Mouse (Mus musculus): ENCODE results near the gene Slc6a6. TPM values are rescaled to one million over a fixed set of nuclear protein-coding genes. Genes with fewer than 3 reads are reported as not detected.
A peak's percentile ranks its signal among the peaks of the same experiment; 100 is the strongest.

Slc6a6 gene
- total RNA-seq, 1 experiment from 2014 or later = 169 TPM

DNA sequence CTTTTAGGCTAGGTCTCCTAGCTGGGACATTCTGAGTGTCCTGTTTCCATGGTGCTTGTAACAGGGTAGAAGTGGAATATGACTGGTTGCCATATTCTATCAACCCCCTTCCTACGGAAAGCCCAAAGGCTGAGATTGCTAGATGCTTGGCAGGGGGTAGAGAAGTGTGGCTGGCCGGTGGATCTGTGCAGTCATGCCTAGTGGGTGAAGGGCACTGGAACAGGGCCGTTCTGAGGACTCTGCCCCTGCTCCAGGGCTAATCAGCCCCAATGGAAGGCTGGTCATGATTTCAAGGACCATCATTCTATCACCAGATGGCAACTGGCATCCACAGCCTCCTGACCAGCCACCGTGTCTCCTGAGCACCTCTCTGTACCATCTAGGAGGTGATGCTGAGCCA lies 7.7 kb downstream of the Slc6a6 start:
- no peak for ATAC-seq (ENCODE audit: extremely low read depth, insufficient number of reproducible peaks, low FRiP score, poor library complexity, severe bottlenecking)

DNA sequence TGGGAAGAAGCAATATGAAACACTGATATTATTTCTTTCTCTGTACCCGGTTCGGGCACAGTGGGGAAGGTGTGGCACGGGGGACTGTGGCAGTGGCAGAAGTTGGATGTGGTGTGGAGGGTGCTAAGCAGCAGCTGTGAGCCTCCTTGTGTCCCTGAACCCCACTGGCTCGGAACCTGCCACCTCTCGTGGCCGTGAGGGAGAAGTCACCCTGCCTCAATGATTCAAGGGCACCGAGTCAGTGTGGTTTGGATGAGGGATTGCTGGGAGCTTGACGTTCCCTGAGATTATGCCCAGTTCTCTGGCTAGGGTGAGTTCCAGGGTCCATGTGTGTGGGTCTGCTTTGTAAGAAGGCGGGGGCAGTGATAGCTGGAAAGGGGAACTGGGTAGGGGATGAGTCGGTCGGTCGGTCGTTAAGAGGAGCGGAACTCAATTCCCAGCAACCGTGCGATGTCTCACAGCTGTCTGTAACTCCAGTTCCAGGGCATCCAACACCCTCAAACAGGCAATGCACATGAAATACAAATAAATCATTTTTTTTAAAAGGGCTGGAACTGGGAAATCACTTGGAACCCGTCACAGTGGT lies 9.5 kb downstream of the Slc6a6 start:
- no peak for ATAC-seq (ENCODE audit: extremely low read depth, insufficient number of reproducible peaks, low FRiP score, poor library complexity, severe bottlenecking)

DNA sequence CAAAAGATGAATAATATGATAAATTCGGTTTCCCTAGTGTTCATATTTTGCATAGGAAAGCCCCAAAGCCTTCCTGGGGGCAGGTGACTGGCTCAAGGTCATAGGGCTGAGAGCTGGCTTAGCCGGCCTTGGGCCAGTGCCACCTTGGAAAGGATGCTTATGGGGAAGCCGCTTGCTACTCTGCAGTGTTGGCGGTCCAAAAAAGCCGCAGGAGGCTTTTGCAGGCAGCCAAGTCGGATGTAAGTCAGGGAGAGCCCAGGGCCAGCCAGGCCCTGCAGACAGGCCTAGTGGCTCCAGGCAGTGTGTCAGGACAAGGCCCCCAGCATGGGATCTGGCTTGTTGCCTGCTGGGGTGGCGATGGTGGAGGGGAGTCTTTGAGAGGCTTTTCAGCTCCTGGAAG lies 10.8 kb downstream of the Slc6a6 start:
- ATAC-seq (ENCODE audit: extremely low read depth, insufficient number of reproducible peaks, low FRiP score, poor library complexity, severe bottlenecking) = no peak

- ATAC-seq (ENCODE audit: extremely low read depth, insufficient number of reproducible peaks, low FRiP score, poor library complexity, severe bottlenecking) = peak; percentile 83
Observed at GRCm38 (mm10) chr6:91698831-91699230, 15.0 kb downstream of the Slc6a6 start.

- no peak for ATAC-seq (ENCODE audit: extremely low read depth, insufficient number of reproducible peaks, low FRiP score, poor library complexity, severe bottlenecking)
Observed at GRCm38 (mm10) chr6:91699482-91700200, 15.8 kb downstream of the Slc6a6 start.

DNA sequence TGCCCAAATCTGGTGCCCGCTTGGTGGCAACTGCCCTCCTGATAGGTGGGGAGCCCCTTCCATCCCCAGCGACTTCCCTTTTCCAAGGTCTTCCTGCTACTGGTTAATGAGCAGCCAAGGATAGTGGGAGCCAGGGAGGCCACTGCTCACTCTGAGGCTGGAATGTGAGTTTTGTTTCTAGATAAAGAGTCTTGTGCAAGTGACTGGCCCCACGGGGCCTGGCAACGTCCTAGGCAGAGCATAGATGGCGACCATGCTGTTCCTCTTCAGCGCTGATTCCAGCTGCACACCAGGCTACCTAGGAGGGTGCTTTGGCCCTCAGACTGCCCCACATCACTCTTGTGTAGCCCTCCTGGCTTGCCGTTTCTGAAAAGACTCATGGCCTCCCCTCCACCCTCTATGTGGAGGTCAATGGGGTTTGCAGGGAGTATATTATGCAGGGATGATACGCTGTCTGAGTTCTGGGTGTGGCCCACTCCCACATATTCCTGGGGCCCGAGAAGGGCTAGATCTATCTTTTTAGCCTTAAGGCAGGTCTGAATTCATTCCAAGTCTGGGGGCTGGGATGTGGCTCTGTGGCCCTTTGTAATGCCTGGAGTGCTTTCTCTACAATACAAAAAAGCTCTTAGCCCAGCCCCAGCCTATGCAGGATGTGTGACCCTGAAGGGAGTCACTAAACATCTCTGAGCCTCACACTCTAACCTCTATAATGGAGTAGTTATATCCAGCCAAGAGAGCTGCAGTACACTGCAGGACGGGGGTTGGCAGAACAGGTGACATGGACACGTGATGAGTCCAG lies 17.2 kb downstream of the Slc6a6 start:
- no peak for ATAC-seq (ENCODE audit: extremely low read depth, insufficient number of reproducible peaks, low FRiP score, poor library complexity, severe bottlenecking)

DNA sequence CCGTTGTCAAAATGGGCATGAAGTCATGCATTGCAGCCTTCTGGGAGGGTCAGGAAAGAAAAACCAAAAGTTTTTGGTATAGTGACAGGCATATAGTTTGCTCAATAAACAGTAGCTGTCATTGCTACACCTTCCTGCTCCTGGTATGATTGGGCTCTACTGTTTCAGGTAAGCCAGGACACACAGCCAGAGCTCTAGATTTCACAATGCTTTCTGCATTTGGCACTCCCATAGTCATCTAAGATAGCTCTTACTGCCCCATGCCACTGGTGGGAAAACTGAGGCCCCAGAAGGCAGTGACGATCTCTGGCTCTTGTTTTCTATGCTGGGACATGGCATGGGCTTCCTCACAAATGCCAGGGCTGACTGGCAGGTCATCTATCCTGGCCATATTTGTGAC lies 19.6 kb downstream of the Slc6a6 start:
- no peak for ATAC-seq (ENCODE audit: extremely low read depth, insufficient number of reproducible peaks, low FRiP score, poor library complexity, severe bottlenecking)

DNA sequence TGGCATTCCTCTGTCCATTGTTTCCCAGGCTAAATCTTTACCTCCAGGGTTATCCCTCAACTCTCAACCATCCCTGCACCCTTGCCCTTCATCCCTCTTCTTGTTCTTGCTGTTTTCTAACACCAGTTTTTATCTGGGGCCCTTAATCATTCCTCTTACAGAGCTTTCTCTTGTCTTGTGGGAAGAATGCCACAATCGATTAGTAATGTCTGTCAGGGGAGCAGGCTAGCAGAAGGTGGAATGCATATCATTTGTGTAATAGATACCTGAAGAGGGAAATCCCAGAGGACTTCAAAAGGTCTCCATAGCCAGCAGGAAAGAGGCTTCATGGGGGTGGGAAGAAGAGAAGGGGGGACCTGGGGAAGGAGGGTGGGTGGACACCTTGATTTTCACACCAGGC lies 20.6 kb downstream of the Slc6a6 start:
- ATAC-seq (ENCODE audit: extremely low read depth, insufficient number of reproducible peaks, low FRiP score, poor library complexity, severe bottlenecking) = no peak

GRCm38 (mm10) chr6:91705651-91706050 lies 21.8 kb downstream of the Slc6a6 start:
- no peak for ATAC-seq (ENCODE audit: extremely low read depth, insufficient number of reproducible peaks, low FRiP score, poor library complexity, severe bottlenecking)

DNA sequence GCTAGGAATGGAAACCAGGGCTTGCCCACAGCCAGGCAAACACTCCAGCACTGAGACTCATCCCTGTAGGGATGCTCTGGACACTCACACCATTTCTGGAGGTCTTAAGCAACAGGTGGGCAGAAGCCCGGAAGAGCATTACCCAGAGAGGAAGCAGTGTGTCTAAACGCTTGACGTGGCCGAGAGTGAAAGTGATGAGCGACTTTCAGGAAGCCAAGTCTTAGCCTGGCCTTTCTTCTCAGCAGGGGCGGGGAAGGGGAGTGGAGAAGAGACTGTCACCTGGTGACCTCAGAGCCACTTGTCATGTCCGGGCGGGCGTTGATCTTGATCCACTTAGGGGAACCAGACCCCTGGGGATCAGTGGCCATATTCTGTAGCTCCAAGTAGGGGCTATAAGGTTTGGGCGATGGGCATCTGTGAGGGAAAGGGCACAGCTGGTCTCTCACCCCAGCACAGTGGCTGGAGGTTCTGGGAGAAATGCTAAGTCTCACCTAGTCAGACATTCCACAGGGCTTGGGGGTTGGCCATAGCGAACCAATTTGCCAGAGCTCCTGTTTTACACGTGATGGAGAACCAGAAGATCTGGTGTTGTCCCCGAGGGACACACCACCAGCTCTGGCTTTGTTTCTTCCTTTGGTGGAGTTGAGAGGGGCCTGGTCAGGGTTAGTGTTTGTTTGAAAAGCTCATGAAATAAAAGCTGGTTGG lies 22.4 kb downstream of the Slc6a6 start:
- ATAC-seq (ENCODE audit: extremely low read depth, insufficient number of reproducible peaks, low FRiP score, poor library complexity, severe bottlenecking) = peak; percentile 93

GRCm38 (mm10) chr6:91707276-91707885 lies 23.5 kb downstream of the Slc6a6 start:
- no peak for ATAC-seq (ENCODE audit: extremely low read depth, insufficient number of reproducible peaks, low FRiP score, poor library complexity, severe bottlenecking)

DNA sequence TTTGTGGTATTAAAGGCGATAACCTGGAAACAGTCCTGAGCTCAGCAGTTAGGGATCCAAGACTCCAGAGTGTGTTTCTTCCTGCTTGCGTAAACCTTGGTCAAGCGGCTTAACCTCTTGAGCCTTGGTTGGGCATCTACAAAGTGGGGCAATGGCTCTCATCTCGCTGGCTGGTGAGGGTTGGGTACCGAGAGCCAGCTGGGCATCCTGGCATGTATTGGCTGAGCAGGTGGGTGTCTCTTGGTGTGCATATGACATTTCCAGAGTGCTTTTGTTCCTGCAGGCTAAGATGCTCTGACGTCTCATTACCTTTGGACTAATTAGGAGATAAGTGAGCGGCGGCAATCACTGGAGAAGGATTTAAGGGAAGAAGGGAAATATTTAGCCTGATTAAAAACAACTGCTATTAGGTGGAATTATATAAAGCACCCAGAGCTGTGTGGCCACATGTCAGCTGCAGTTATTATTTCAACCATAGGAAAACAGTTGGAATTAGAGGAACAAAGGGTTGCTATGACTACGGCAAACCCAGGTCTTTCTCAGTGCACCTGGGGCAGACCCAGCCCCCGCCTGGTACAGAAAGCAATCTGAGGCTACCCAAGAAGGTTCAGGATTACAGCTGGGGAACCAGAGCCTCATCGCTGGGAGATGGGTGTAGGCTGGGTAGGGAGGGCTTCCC lies 24.2 kb downstream of the Slc6a6 start:
- ATAC-seq (ENCODE audit: extremely low read depth, insufficient number of reproducible peaks, low FRiP score, poor library complexity, severe bottlenecking) = no peak

DNA sequence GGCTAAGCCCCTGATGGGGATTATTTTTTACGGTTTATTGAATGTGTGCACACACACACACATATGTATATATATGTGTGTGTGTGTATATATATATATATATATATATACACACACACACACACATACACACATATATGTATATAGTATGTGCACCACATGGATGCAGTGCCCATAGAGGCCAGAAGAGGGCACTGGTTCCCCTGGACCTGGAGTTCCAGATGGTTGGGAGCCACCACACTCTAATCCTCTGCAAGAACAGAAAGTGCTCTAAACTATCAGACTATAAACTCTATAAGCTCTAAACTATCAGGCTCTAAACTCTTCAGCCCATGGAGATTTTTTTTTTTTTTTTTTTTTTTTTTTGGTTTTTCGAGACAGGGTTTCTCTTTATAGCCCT lies 25.1 kb downstream of the Slc6a6 start:
- ATAC-seq (ENCODE audit: extremely low read depth, insufficient number of reproducible peaks, low FRiP score, poor library complexity, severe bottlenecking) = no peak

GRCm38 (mm10) chr6:91710345-91710930 lies 26.6 kb downstream of the Slc6a6 start:
- ATAC-seq (ENCODE audit: extremely low read depth, insufficient number of reproducible peaks, low FRiP score, poor library complexity, severe bottlenecking) = no peak

GRCm38 (mm10) chr6:91712097-91712854 lies 28.4 kb downstream of the Slc6a6 start:
- no peak for ATAC-seq (ENCODE audit: extremely low read depth, insufficient number of reproducible peaks, low FRiP score, poor library complexity, severe bottlenecking)

DNA sequence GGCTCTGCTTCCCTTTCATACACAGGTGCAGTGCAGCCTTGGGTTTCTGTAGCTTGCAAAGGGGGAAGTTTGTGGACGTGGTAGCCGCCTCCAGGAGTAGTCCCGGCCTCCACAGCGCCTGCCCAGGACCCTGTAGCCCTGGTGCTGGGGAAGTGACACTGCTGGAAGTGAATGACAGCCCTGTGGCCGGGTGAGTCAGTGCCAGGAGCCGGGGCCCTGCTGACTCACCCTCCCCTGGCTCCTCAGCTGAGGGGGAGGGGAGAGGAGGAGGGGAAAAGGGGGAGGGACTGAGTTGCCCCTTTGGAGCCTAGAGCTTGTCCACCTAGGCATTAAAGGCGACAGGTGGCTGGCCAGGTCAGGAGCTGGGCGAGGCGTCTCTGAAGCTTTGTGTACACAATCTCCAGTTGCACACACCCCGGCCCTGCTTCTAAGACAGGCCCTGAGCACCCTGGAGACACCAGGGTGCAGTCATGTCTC lies 29.0 kb downstream of the Slc6a6 start:
- ATAC-seq (ENCODE audit: extremely low read depth, insufficient number of reproducible peaks, low FRiP score, poor library complexity, severe bottlenecking) = peak; percentile 92

DNA sequence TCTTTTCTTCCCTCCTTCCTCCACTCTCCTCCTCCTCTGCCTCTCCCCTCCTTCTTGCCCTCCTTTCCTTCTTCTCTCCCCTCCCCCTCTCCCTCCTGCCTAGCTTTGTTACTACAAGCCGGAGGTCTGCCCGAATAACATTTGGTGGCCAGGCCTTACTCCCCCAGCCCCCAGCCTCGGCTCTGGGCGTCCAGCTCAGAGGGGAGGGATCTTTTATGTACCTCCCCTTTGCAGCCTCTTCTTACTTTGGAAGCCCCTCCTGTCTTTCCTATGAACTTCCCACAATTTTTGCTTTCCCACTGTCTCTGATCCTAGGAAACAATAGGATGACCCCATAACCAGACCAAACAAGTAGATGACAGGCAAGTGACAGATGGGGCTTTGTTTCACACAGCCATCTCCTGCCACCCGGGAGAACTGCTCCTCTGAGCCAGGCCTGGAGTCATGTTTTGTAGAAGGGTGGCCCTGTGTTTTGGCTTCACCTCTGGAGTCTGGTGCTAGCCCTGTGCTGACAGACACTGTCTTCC lies 29.6 kb downstream of the Slc6a6 start:
- ATAC-seq (ENCODE audit: extremely low read depth, insufficient number of reproducible peaks, low FRiP score, poor library complexity, severe bottlenecking) = no peak

All from neutrophil, adult 5-6 weeks (primary cell).